Mouse (Mus musculus) stomach, postnatal 0 days (tissue): ENCODE data around the gene Olfr1356.

Source experiments
- CTCF ChIP-seq: IDR thresholded peaks from 2 replicates; pipeline ENCODE4 v1.5.1; 2016; ENCODE audit warnings: antibody characterized with exemption, low read depth, mild to moderate bottlenecking, moderate library complexity
- EP300 ChIP-seq: optimal IDR thresholded peaks from 2 replicates; pipeline ENCODE3; 2016; ENCODE audit warnings: antibody characterized with exemption

- no peak for TF ChIP-seq CTCF
- TF ChIP-seq EP300: no peak
These were observed 23.3 kb upstream of the Olfr1356 start, which contains the start of gene Olfr1355 for GRCm38 (mm10) chr10:78875240-78875639.
